Mouse (Mus musculus): ENCODE data around the gene Mmp1b. TPM values are rescaled to one million over a fixed set of nuclear protein-coding genes. Genes with fewer than 3 reads are reported as not detected.

Mmp1b gene
- polyA plus RNA-seq, 1 experiment from 2014 or later, result not detected

Other genes with a start within 250 kb of the Mmp1b start
- gene Dync2h1, start 203.6 kb downstream of the Mmp1b start, polyA plus RNA-seq (2015; fragmentation: Nextera tagmentation; extraction: Ambion mirVana), result 23.1 and 23.3 TPM in 2 replicates
- gene Dcun1d5, start 203.5 kb downstream of the Mmp1b start, polyA plus RNA-seq (2015; fragmentation: Nextera tagmentation; extraction: Ambion mirVana), result 120 and 133 TPM in 2 replicates
- 0.32 TPM in 1 of 2 replicates, not detected in the other for gene Mmp13, start 115.5 kb downstream of the Mmp1b start, polyA plus RNA-seq (2015; fragmentation: Nextera tagmentation; extraction: Ambion mirVana)
- not detected in 2 replicates for gene Mmp12, start 43.7 kb downstream of the Mmp1b start, polyA plus RNA-seq (2015; fragmentation: Nextera tagmentation; extraction: Ambion mirVana)
- not detected in 2 replicates for gene Mmp3, start 57.8 kb upstream of the Mmp1b start, polyA plus RNA-seq (2015; fragmentation: Nextera tagmentation; extraction: Ambion mirVana)
- gene Mmp10, start 114.3 kb upstream of the Mmp1b start, polyA plus RNA-seq (2015; fragmentation: Nextera tagmentation; extraction: Ambion mirVana), result not detected in 2 replicates
- gene Mmp8, start 170.4 kb upstream of the Mmp1b start, polyA plus RNA-seq (2015; fragmentation: Nextera tagmentation; extraction: Ambion mirVana), result 0.20 TPM in 1 of 2 replicates, not detected in the other
- gene Mmp27, start 183.3 kb upstream of the Mmp1b start, polyA plus RNA-seq (2015; fragmentation: Nextera tagmentation; extraction: Ambion mirVana), result not detected in 2 replicates
- gene Mmp20, start 240.2 kb upstream of the Mmp1b start, polyA plus RNA-seq (2015; fragmentation: Nextera tagmentation; extraction: Ambion mirVana), result not detected in 2 replicates